Mouse (Mus musculus) myocyte (in vitro differentiated cells): ENCODE results near the gene Fam49a.

Experiments used
- CEBPB ChIP-seq: IDR thresholded peaks from 2 replicates; pipeline ENCODE4 v1.6.1; 2011; ENCODE audit warnings: mild to moderate bottlenecking, moderate library complexity; ENCODE audit not compliant: poor library complexity, insufficient read depth, severe bottlenecking
- E2F4 ChIP-seq: IDR thresholded peaks from one replicate; pipeline ENCODE4 v1.6.1; 2011; ENCODE audit warnings: mild to moderate bottlenecking, control low read depth, moderate library complexity; ENCODE audit not compliant: insufficient read depth
- MAX ChIP-seq: IDR thresholded peaks from one replicate; pipeline ENCODE4 v1.6.1; 2011; ENCODE audit warnings: low read depth, mild to moderate bottlenecking, control low read depth
- MYOD1 ChIP-seq, 3 experiments: IDR thresholded peaks; one replicate each; pipeline ENCODE4 v1.6.1; 2011; ENCODE audit warnings: control low read depth in 2 of 3, low read depth in 2 of 3, mild to moderate bottlenecking in 2 of 3, moderate library complexity in 1 of 3; ENCODE audit not compliant: insufficient read length in 2 of 3, control insufficient read depth in 1 of 3
- MYOG ChIP-seq, 3 experiments: IDR thresholded peaks; one replicate each; pipeline ENCODE4 v1.6.1; 2011; ENCODE audit warnings: control low read depth in 2 of 3, low read depth in 2 of 3, mild to moderate bottlenecking in 2 of 3; ENCODE audit not compliant: insufficient read length in 2 of 3, control insufficient read depth in 1 of 3, insufficient read depth in 1 of 3
- POLR2A ChIP-seq: IDR thresholded peaks from one replicate; pipeline ENCODE4 v1.6.1; 2011; ENCODE audit warnings: low read depth, mild to moderate bottlenecking, control low read depth, moderate library complexity; ENCODE audit not compliant: insufficient read length
- REST ChIP-seq: IDR thresholded peaks from one replicate; pipeline ENCODE4 v1.6.1; 2011; ENCODE audit warnings: mild to moderate bottlenecking, control low read depth, moderate library complexity; ENCODE audit not compliant: insufficient read depth, insufficient read length

- TF ChIP-seq POLR2A: no peak
- no peak for TF ChIP-seq E2F4
- TF ChIP-seq MAX: no peak
- no peak for TF ChIP-seq REST
- no peak for TF ChIP-seq MYOD1 (IDR thresholded peaks at IDR 0.05; ENCODE audit: control insufficient read depth in 1 of 3, insufficient read length in 2 of 3, low read depth in 2 of 3)
- TF ChIP-seq MYOG (IDR thresholded peaks at IDR 0.05; ENCODE audit: control insufficient read depth in 1 of 3, insufficient read depth in 1 of 3, insufficient read length in 2 of 3, low read depth in 2 of 3): no peak
- no peak for TF ChIP-seq CEBPB
Measured at GRCm38 (mm10) chr12:12261987-12262971, at the start of gene Fam49a.
